Mouse (Mus musculus): ENCODE data around the gene Anxa6. TPM values are rescaled to one million over a fixed set of nuclear protein-coding genes. Genes with fewer than 3 reads are reported as not detected.
A peak's percentile ranks its signal among the peaks of the same experiment; 100 is the strongest.

The Anxa6 gene
- polyA plus RNA-seq, 1 experiment from 2014 or later: 90.1 TPM

- H3K27me3 ChIP-seq (ENCODE audit: control insufficient read depth, insufficient read depth, low read length): no peaks in the 10 kb centered on the region
- no peaks in the 10 kb centered on the region for H3K9me3 ChIP-seq (ENCODE audit: control insufficient read depth, low read length)
- no peaks in the 10 kb centered on the region for H3K4me1 ChIP-seq (ENCODE audit: control insufficient read depth, insufficient read depth, low read length)
- H3K4me3 ChIP-seq (ENCODE audit: low read depth, low read length): no peak overlapping the region
- 79% methylated on average over 4 of the region's 4 CpGs for WGBS
- H3K4me2 ChIP-seq (ENCODE audit: low read depth): no peak overlapping the region
- no peak overlapping the region for H3K27ac ChIP-seq (ENCODE audit: low read depth, low read length)
- ATAC-seq (ENCODE audit: insufficient read depth, low FRiP score, low TSS enrichment): no peak
- no peak for DNase-seq (ENCODE audit: low spot score)
- H3K36me3 ChIP-seq (ENCODE audit: control insufficient read depth, insufficient read depth, low read length): no peaks in the 10 kb centered on the region
- no peak overlapping the region for H3K9ac ChIP-seq (ENCODE audit: low read length)
Measured at GRCm38 (mm10) chr11:55041348-55041747, 8.1 kb upstream of the Anxa6 start.

GRCm38 (mm10) chr11:55039591-55039990 lies 6.3 kb upstream of the Anxa6 start:
- DNase-seq (ENCODE audit: low spot score): peak; percentile 81
- Histone ChIP-seq H3K4me2 (ENCODE audit: low read depth) (no peak overlapping the region), H3K36me3 (ENCODE audit: control insufficient read depth, insufficient read depth, low read length) (no peaks in the 10 kb centered on the region), H3K4me3 (ENCODE audit: low read depth, low read length) (no peak overlapping the region), H3K9me3 (ENCODE audit: control insufficient read depth, low read length) (no peaks in the 10 kb centered on the region), H3K4me1 (ENCODE audit: control insufficient read depth, insufficient read depth, low read length) (no peaks in the 10 kb centered on the region), H3K27ac (ENCODE audit: low read depth, low read length) (no peak overlapping the region), H3K9ac (ENCODE audit: low read length) (no peak overlapping the region), H3K27me3 (ENCODE audit: control insufficient read depth, insufficient read depth, low read length) (no peaks in the 10 kb centered on the region)
- 9% methylated on average over 9 of the region's 9 CpGs for WGBS
- no peak for ATAC-seq (ENCODE audit: insufficient read depth, low FRiP score, low TSS enrichment)

- Histone ChIP-seq H3K27ac (ENCODE audit: low read depth, low read length) (no peak overlapping the region), H3K36me3 (ENCODE audit: control insufficient read depth, insufficient read depth, low read length) (no peaks in the 10 kb centered on the region), H3K4me2 (ENCODE audit: low read depth) (no peak overlapping the region), H3K9ac (ENCODE audit: low read length) (no peak overlapping the region), H3K9me3 (ENCODE audit: control insufficient read depth, low read length) (no peaks in the 10 kb centered on the region), H3K4me1 (ENCODE audit: control insufficient read depth, insufficient read depth, low read length) (no peaks in the 10 kb centered on the region; the same call in 1 of the 2 replicates), H3K27me3 (ENCODE audit: control insufficient read depth, insufficient read depth, low read length) (no peaks in the 10 kb centered on the region), H3K4me3 (ENCODE audit: low read depth, low read length) (no peak overlapping the region)
- DNase-seq (ENCODE audit: low spot score) (no peak), ATAC-seq (ENCODE audit: insufficient read depth, low FRiP score, low TSS enrichment) (no peak)
- WGBS: 29% methylated on average over 3 of the region's 3 CpGs
Measured at GRCm38 (mm10) chr11:55036601-55037000, 3.4 kb upstream of the Anxa6 start.

GRCm38 (mm10) chr11:55032286-55032685 lies 959 bp downstream of the Anxa6 start:
- H3K9ac ChIP-seq (ENCODE audit: low read length): no peak overlapping the region
- no peaks in the 10 kb centered on the region for H3K9me3 ChIP-seq (ENCODE audit: control insufficient read depth, low read length)
- no peaks in the 10 kb centered on the region; the same call in 1 of the 2 replicates for H3K4me1 ChIP-seq (ENCODE audit: control insufficient read depth, insufficient read depth, low read length)
- no peak overlapping the region for H3K27ac ChIP-seq (ENCODE audit: low read depth, low read length)
- no peaks in the 10 kb centered on the region for H3K27me3 ChIP-seq (ENCODE audit: control insufficient read depth, insufficient read depth, low read length)
- 35% methylated on average over 5 of the region's 5 CpGs for WGBS
- no peaks in the 10 kb centered on the region for H3K36me3 ChIP-seq (ENCODE audit: control insufficient read depth, insufficient read depth, low read length)
- no peak for ATAC-seq (ENCODE audit: insufficient read depth, low FRiP score, low TSS enrichment)
- no peak for DNase-seq (ENCODE audit: low spot score)
- H3K4me2 ChIP-seq (ENCODE audit: low read depth): peak overlapping the region; percentile 89
- H3K4me3 ChIP-seq (ENCODE audit: low read depth, low read length): peak overlapping the region; percentile 49

GRCm38 (mm10) chr11:55031991-55032280 lies 1.3 kb downstream of the Anxa6 start:
- H3K27me3 ChIP-seq (ENCODE audit: control insufficient read depth, insufficient read depth, low read length): no peaks in the 10 kb centered on the region
- DNase-seq (ENCODE audit: low spot score) (no peak), ATAC-seq (ENCODE audit: insufficient read depth, low FRiP score, low TSS enrichment) (no peak)

GRCm38 (mm10) chr11:55031211-55031990 lies 1.8 kb downstream of the Anxa6 start:
- Histone ChIP-seq H3K4me2 (ENCODE audit: low read depth) (peak overlapping the region; percentile 89), H3K27ac (ENCODE audit: low read depth, low read length) (no peak overlapping the region), H3K27me3 (ENCODE audit: control insufficient read depth, insufficient read depth, low read length) (no peaks in the 10 kb centered on the region), H3K36me3 (ENCODE audit: control insufficient read depth, insufficient read depth, low read length) (no peaks in the 10 kb centered on the region; the same call in 1 of the 2 replicates), H3K4me1 (ENCODE audit: control insufficient read depth, insufficient read depth, low read length) (no peaks in the 10 kb centered on the region; the same call in 1 of the 2 replicates), H3K9me3 (ENCODE audit: control insufficient read depth, low read length) (no peaks in the 10 kb centered on the region), H3K9ac (ENCODE audit: low read length) (no peak overlapping the region), H3K4me3 (ENCODE audit: low read depth, low read length) (no peak overlapping the region)
- DNase-seq (ENCODE audit: low spot score): no peak
- 58% methylated on average over 10 of the region's 10 CpGs for WGBS
- no peak for ATAC-seq (ENCODE audit: insufficient read depth, low FRiP score, low TSS enrichment)

More at GRCm38 (mm10) chr11:55031991-55032280, 1.3 kb downstream of the Anxa6 start:
- no peak overlapping the region for H3K9ac ChIP-seq (ENCODE audit: low read length)
- H3K9me3 ChIP-seq (ENCODE audit: control insufficient read depth, low read length): no peaks in the 10 kb centered on the region
- H3K4me1 ChIP-seq (ENCODE audit: control insufficient read depth, insufficient read depth, low read length): no peaks in the 10 kb centered on the region; the same call in 1 of the 2 replicates
- H3K36me3 ChIP-seq (ENCODE audit: control insufficient read depth, insufficient read depth, low read length): no peaks in the 10 kb centered on the region
- 3% methylated on average over 3 of the region's 4 CpGs for WGBS
- no peak overlapping the region for H3K27ac ChIP-seq (ENCODE audit: low read depth, low read length)
- H3K4me2 ChIP-seq (ENCODE audit: low read depth): peak overlapping the region; percentile 89
- peak overlapping the region; percentile 49 for H3K4me3 ChIP-seq (ENCODE audit: low read depth, low read length)

GRCm38 (mm10) chr11:55028509-55028908 lies 4.7 kb downstream of the Anxa6 start:
- Histone ChIP-seq H3K27me3 (ENCODE audit: control insufficient read depth, insufficient read depth, low read length) (no peaks in the 10 kb centered on the region), H3K27ac (ENCODE audit: low read depth, low read length) (no peak overlapping the region), H3K9ac (ENCODE audit: low read length) (no peak overlapping the region), H3K36me3 (ENCODE audit: control insufficient read depth, insufficient read depth, low read length) (no peaks in the 10 kb centered on the region; the same call in 1 of the 2 replicates), H3K4me3 (ENCODE audit: low read depth, low read length) (no peak overlapping the region), H3K4me1 (ENCODE audit: control insufficient read depth, insufficient read depth, low read length) (peaks cover 6% of the 10 kb centered on the region), H3K4me2 (ENCODE audit: low read depth) (no peak overlapping the region), H3K9me3 (ENCODE audit: control insufficient read depth, low read length) (no peaks in the 10 kb centered on the region)
- ATAC-seq (ENCODE audit: insufficient read depth, low FRiP score, low TSS enrichment) (no peak), DNase-seq (ENCODE audit: low spot score) (no peak)
- 82% methylated on average over 2 of the region's 2 CpGs for WGBS

- H3K27ac ChIP-seq (ENCODE audit: low read depth, low read length): no peak overlapping the region
- H3K4me1 ChIP-seq (ENCODE audit: control insufficient read depth, insufficient read depth, low read length): peaks cover 18% of the 10 kb centered on the region
- H3K4me3 ChIP-seq (ENCODE audit: low read depth, low read length): no peak overlapping the region
- no peak overlapping the region for H3K9ac ChIP-seq (ENCODE audit: low read length)
- DNase-seq (ENCODE audit: low spot score) (no peak), ATAC-seq (ENCODE audit: insufficient read depth, low FRiP score, low TSS enrichment) (no peak)
- no peak overlapping the region for H3K4me2 ChIP-seq (ENCODE audit: low read depth)
- no peaks in the 10 kb centered on the region for H3K9me3 ChIP-seq (ENCODE audit: control insufficient read depth, low read length)
- no peaks in the 10 kb centered on the region for H3K27me3 ChIP-seq (ENCODE audit: control insufficient read depth, insufficient read depth, low read length)
- WGBS: 92% methylated on average over 2 of the region's 2 CpGs
- H3K36me3 ChIP-seq (ENCODE audit: control insufficient read depth, insufficient read depth, low read length): no peaks in the 10 kb centered on the region; the same call in 1 of the 2 replicates
Measured at GRCm38 (mm10) chr11:55027204-55027855, 5.9 kb downstream of the Anxa6 start.

GRCm38 (mm10) chr11:55025896-55026295 lies 7.3 kb downstream of the Anxa6 start:
- Histone ChIP-seq H3K4me2 (ENCODE audit: low read depth) (no peak overlapping the region), H3K27me3 (ENCODE audit: control insufficient read depth, insufficient read depth, low read length) (no peaks in the 10 kb centered on the region), H3K36me3 (ENCODE audit: control insufficient read depth, insufficient read depth, low read length) (no peaks in the 10 kb centered on the region; the same call in 1 of the 2 replicates), H3K9ac (ENCODE audit: low read length) (no peak overlapping the region), H3K27ac (ENCODE audit: low read depth, low read length) (no peak overlapping the region), H3K4me3 (ENCODE audit: low read depth, low read length) (no peak overlapping the region), H3K4me1 (ENCODE audit: control insufficient read depth, insufficient read depth, low read length) (peaks cover 22% of the 10 kb centered on the region), H3K9me3 (ENCODE audit: control insufficient read depth, low read length) (no peaks in the 10 kb centered on the region)
- 87% methylated on average over 4 of the region's 4 CpGs for WGBS
- ATAC-seq (ENCODE audit: insufficient read depth, low FRiP score, low TSS enrichment): no peak
- DNase-seq (ENCODE audit: low spot score): no peak

All from neural tube, embryonic 11.5 days (tissue).